18 mouse cellular contexts compared by ENCODE assay signal in genomic region chr1:82247221-82247951, GRCm38 (mm10). TPM values are rescaled to one million over a fixed set of nuclear protein-coding genes. Genes with fewer than 3 reads are reported as not detected.
DNase-seq lines count a peak whose midpoint lies in the region; ATAC-seq and TF ChIP-seq lines count a peak whose summit lies in the region.
"Had no signal": no experiment of that assay in that cellular context is flagged by ENCODE, and none has a peak within 500 bp of the region (broad histone marks: within the 10 kb centered on the region; RNA-seq: fewer than 3 reads in every experiment).

No protein-coding gene starts in this region.

- DNase-seq in heart, postnatal 0 days (ENCODE audit: low spot score) = no peak
- DNase-seq in lung, postnatal 10 days = peak; percentile 26
- no peak for DNase-seq in lung, postnatal 4 days
- peak; percentile 66 for DNase-seq in embryonic facial prominence, embryonic 14.5 days (ENCODE audit: low spot score)
- peak; percentile 19 to 45 for DNase-seq in kidney, postnatal 36 days
- no peak for DNase-seq in right cerebral cortex, adult 2 months (ENCODE audit: low spot score in 2 of 2)
- DNase-seq in left cerebral cortex, adult 18-20 months (ENCODE audit: low spot score in 2 of 2) = no peak
- DNase-seq: cerebellum, adult 2 months; thymus, postnatal 36 days had no signal

- H3K27ac ChIP-seq in heart, postnatal 0 days (ENCODE audit: low read depth) = peak overlapping the region; percentile 48; the same call in 1 of the 2 replicates
- no peak overlapping the region for H3K27ac ChIP-seq in heart, embryonic 11.5 days (ENCODE audit: low read depth, low read length)
- H3K27ac ChIP-seq in embryonic facial prominence, embryonic 14.5 days (replicated peaks; ENCODE audit: low read depth, low read length) = no peak overlapping the region
- H3K27ac ChIP-seq: embryonic facial prominence, embryonic 12.5 days; forebrain, embryonic 15.5 days; limb, embryonic 10.5 days; macrophage had no signal

- 0 out of 2 replicates have a peak, but pooled peaks have one; percentile 8 for ATAC-seq in heart, postnatal 0 days (ENCODE audit: insufficient read depth, low read depth)
- no peak for ATAC-seq in heart, embryonic 11.5 days (replicated peaks; ENCODE audit: insufficient number of reproducible peaks, low FRiP score, low TSS enrichment)
- peak; percentile 38; the same call in 1 of the 2 replicates for ATAC-seq in embryonic facial prominence, embryonic 14.5 days (ENCODE audit: low read depth)
- ATAC-seq: forebrain, embryonic 15.5 days had no signal

- no peaks in the 10 kb centered on the region for H3K27me3 ChIP-seq in heart, postnatal 0 days (ENCODE audit: control insufficient read depth, insufficient read depth, low read length)
- no peaks in the 10 kb centered on the region for H3K27me3 ChIP-seq in heart, embryonic 11.5 days (ENCODE audit: control insufficient read depth, insufficient read depth, low read length)
- no peaks in the 10 kb centered on the region for H3K27me3 ChIP-seq in embryonic facial prominence, embryonic 14.5 days (replicated peaks; ENCODE audit: control insufficient read depth, insufficient read depth, low read length)
- H3K27me3 ChIP-seq: embryonic facial prominence, embryonic 12.5 days; forebrain, embryonic 15.5 days; heart, embryonic 12.5 days had no signal

- no peak for TF ChIP-seq EP300 in heart, postnatal 0 days (IDR thresholded peaks at IDR 0.05; ENCODE audit: low read depth)

- peaks cover 27% of the 10 kb centered on the region for H3K4me1 ChIP-seq in heart, postnatal 0 days (ENCODE audit: control insufficient read depth, insufficient read depth)
- no peaks in the 10 kb centered on the region for H3K4me1 ChIP-seq in heart, embryonic 11.5 days (ENCODE audit: control insufficient read depth, insufficient read depth, low read length)
- peaks cover 12% of the 10 kb centered on the region for H3K4me1 ChIP-seq in embryonic facial prominence, embryonic 14.5 days (ENCODE audit: control insufficient read depth, insufficient read depth, low read length)

- no peaks in the 10 kb centered on the region for H3K36me3 ChIP-seq in heart, postnatal 0 days (replicated peaks; ENCODE audit: control insufficient read depth, insufficient read depth, low read length)
- no peaks in the 10 kb centered on the region for H3K36me3 ChIP-seq in heart, embryonic 11.5 days (ENCODE audit: control insufficient read depth, insufficient read depth, low read length)
- no peaks in the 10 kb centered on the region for H3K36me3 ChIP-seq in embryonic facial prominence, embryonic 14.5 days (ENCODE audit: control insufficient read depth, insufficient read depth, low read length)
- H3K36me3 ChIP-seq: embryonic facial prominence, embryonic 12.5 days; forebrain, embryonic 15.5 days; heart, embryonic 12.5 days had no signal

- no peak overlapping the region for H3K9ac ChIP-seq in heart, postnatal 0 days (replicated peaks; ENCODE audit: low read depth, low read length)
- no peak overlapping the region for H3K9ac ChIP-seq in heart, embryonic 11.5 days (ENCODE audit: low read depth, low read length)
- H3K9ac ChIP-seq in embryonic facial prominence, embryonic 14.5 days (ENCODE audit: low read depth, low read length) = no peak overlapping the region
- H3K9ac ChIP-seq: embryonic facial prominence, embryonic 12.5 days; forebrain, embryonic 15.5 days; heart, embryonic 12.5 days had no signal

- no peaks in the 10 kb centered on the region for H3K9me3 ChIP-seq in heart, postnatal 0 days (replicated peaks; ENCODE audit: control insufficient read depth, low read length)
- H3K9me3 ChIP-seq in heart, embryonic 11.5 days (replicated peaks; ENCODE audit: control insufficient read depth, low read length) = no peaks in the 10 kb centered on the region
- no peaks in the 10 kb centered on the region for H3K9me3 ChIP-seq in embryonic facial prominence, embryonic 14.5 days (ENCODE audit: control insufficient read depth, low read length)
- H3K9me3 ChIP-seq: embryonic facial prominence, embryonic 12.5 days; forebrain, embryonic 15.5 days; heart, embryonic 12.5 days; limb, embryonic 10.5 days had no signal

- no peak overlapping the region for H3K4me3 ChIP-seq in heart, postnatal 0 days (ENCODE audit: low read depth, low read length)
- H3K4me3 ChIP-seq in heart, embryonic 11.5 days (ENCODE audit: low read depth, low read length) = no peak overlapping the region
- no peak overlapping the region for H3K4me3 ChIP-seq in embryonic facial prominence, embryonic 14.5 days (ENCODE audit: low read depth, low read length)
- H3K4me3 ChIP-seq: embryonic facial prominence, embryonic 12.5 days; forebrain, embryonic 15.5 days; heart, embryonic 12.5 days; limb, embryonic 10.5 days had no signal

- TF ChIP-seq CTCF in heart, postnatal 0 days (IDR thresholded peaks at IDR 0.05; ENCODE audit: low read depth) = no peak

- H3K4me2 ChIP-seq in heart, postnatal 0 days (ENCODE audit: low read depth, low read length) = no peak overlapping the region
- no peak overlapping the region for H3K4me2 ChIP-seq in heart, embryonic 11.5 days
- H3K4me2 ChIP-seq in embryonic facial prominence, embryonic 14.5 days (ENCODE audit: low read depth, low read length) = no peak overlapping the region
- H3K4me2 ChIP-seq: embryonic facial prominence, embryonic 12.5 days; forebrain, embryonic 15.5 days; heart, embryonic 12.5 days had no signal

- WGBS in heart, postnatal 0 days = 46% methylated on average over 10 of the region's 10 CpGs
- 64% methylated on average over 10 of the region's 10 CpGs for WGBS in heart, embryonic 11.5 days (ENCODE audit: insufficient replicate concordance)
- 35% methylated on average over 10 of the region's 10 CpGs for WGBS in embryonic facial prominence, embryonic 14.5 days

RNA-seq across cellular contexts. Expression of gene Gm9747, which starts 14.5 kb away (rescaled TPM):
- not detected in 2 replicates for total RNA-seq in heart, postnatal 0 days (2014; rRNA removed; ENCODE audit: low replicate concordance)
- 15.6 and 17.1 TPM in 2 replicates for polyA plus RNA-seq in heart, postnatal 0 days (2015; fragmentation: Nextera tagmentation; extraction: Ambion mirVana)
- polyA plus RNA-seq in heart, embryonic 11.5 days (2014; fragmentation: Nextera tagmentation; extraction: Ambion mirVana) = 33.1 and 40.5 TPM in 2 replicates
- 53.6 and 55.0 TPM in 2 replicates for polyA plus RNA-seq in embryonic facial prominence, embryonic 14.5 days (2014; fragmentation: Nextera tagmentation; extraction: Ambion mirVana)
- total RNA-seq in left cerebral cortex, adult 18-20 months (2021) = not detected
- total RNA-seq: gastrocnemius, adult 8-10 months; layer of hippocampus, postnatal 10 days; MEL had no signal
- polyA plus RNA-seq: cerebellum, adult 2 months; macrophage had no signal

RNA-seq across cellular contexts. Expression of gene Irs1, which starts 43.8 kb away (rescaled TPM):
- total RNA-seq in heart, postnatal 0 days (2014; rRNA removed; ENCODE audit: low replicate concordance) = 40.0 and 66.6 TPM in 2 replicates
- polyA plus RNA-seq in heart, postnatal 0 days (2015; fragmentation: Nextera tagmentation; extraction: Ambion mirVana) = 4.4 and 4.7 TPM in 2 replicates
- polyA plus RNA-seq in heart, embryonic 11.5 days (2014; fragmentation: Nextera tagmentation; extraction: Ambion mirVana) = 8.4 and 10.9 TPM in 2 replicates
- polyA plus RNA-seq in embryonic facial prominence, embryonic 14.5 days (2014; fragmentation: Nextera tagmentation; extraction: Ambion mirVana) = 14.8 and 16.1 TPM in 2 replicates
- total RNA-seq in left cerebral cortex, adult 18-20 months (2021) = 10 to 100 TPM; 15.3 to 17.2 TPM
- total RNA-seq: MEL had no signal
- polyA plus RNA-seq: macrophage had no signal

Comparison
In these comparisons a context has a peak if more than half of its experiments do, and no peak if none do; other contexts are left out.
1. DNase-seq: peak in lung, postnatal 10 days (single experiment), embryonic facial prominence, embryonic 14.5 days (single experiment) and kidney, postnatal 36 days (2 of 2); none in heart, postnatal 0 days (single experiment), lung, postnatal 4 days (0 of 2), right cerebral cortex, adult 2 months (0 of 2) and left cerebral cortex, adult 18-20 months (0 of 2).